Mouse (Mus musculus): ENCODE data around the gene Bsnd. TPM values are rescaled to one million over a fixed set of nuclear protein-coding genes. Genes with fewer than 3 reads are reported as not detected.

The Bsnd gene
- total RNA-seq, 2 experiments from 2014 or later, result not detected

- DNase-seq (ENCODE audit: low spot score in 2 of 2), result peak in 1 of 2 experiments; percentile 6
These were observed 8.3 kb downstream of the Bsnd start for GRCm38 (mm10) chr4:106483831-106484230.

GRCm38 (mm10) chr4:106483215-106483727 is 8.8 kb downstream of the Bsnd start:
- no peak for DNase-seq (ENCODE audit: low spot score in 2 of 2)

- DNase-seq (ENCODE audit: low spot score in 2 of 2), result no peak
These were observed 11.5 kb downstream of the Bsnd start for GRCm38 (mm10) chr4:106480545-106480944.

GRCm38 (mm10) chr4:106474241-106474640 is 17.8 kb downstream of the Bsnd start:
- DNase-seq (ENCODE audit: low spot score in 2 of 2), result peak in 1 of 2 experiments; percentile 21

- peak in 1 of 2 experiments; percentile 47 for DNase-seq (ENCODE audit: low spot score in 2 of 2)
These were observed 19.7 kb downstream of the Bsnd start for GRCm38 (mm10) chr4:106472335-106472734.

- DNase-seq (ENCODE audit: low spot score in 2 of 2), result no peak
These were observed 21.2 kb downstream of the Bsnd start for GRCm38 (mm10) chr4:106470921-106471320.

- no peak for DNase-seq (ENCODE audit: low spot score in 2 of 2)
These were observed 24.5 kb downstream of the Bsnd start for GRCm38 (mm10) chr4:106467420-106468110.

- no peak for DNase-seq (ENCODE audit: low spot score in 2 of 2)
These were observed 28.8 kb downstream of the Bsnd start for GRCm38 (mm10) chr4:106463174-106463801.

GRCm38 (mm10) chr4:106462524-106462923 is 29.6 kb downstream of the Bsnd start:
- no peak for DNase-seq (ENCODE audit: low spot score in 2 of 2)

- DNase-seq (ENCODE audit: low spot score in 2 of 2), result no peak
These were observed 30.1 kb downstream of the Bsnd start for GRCm38 (mm10) chr4:106462016-106462415.

GRCm38 (mm10) chr4:106454541-106454940 is 37.5 kb downstream of the Bsnd start:
- no peak for DNase-seq (ENCODE audit: low spot score in 2 of 2)

GRCm38 (mm10) chr4:106453516-106453915 is 38.6 kb downstream of the Bsnd start:
- DNase-seq (ENCODE audit: low spot score in 2 of 2), result no peak

GRCm38 (mm10) chr4:106453108-106453507 is 39.0 kb downstream of the Bsnd start:
- no peak for DNase-seq (ENCODE audit: low spot score in 2 of 2)

- DNase-seq (ENCODE audit: low spot score in 2 of 2), result no peak
These were observed 39.7 kb downstream of the Bsnd start for GRCm38 (mm10) chr4:106452401-106452800.

- no peak for DNase-seq (ENCODE audit: low spot score in 2 of 2)
These were observed 42.8 kb downstream of the Bsnd start for GRCm38 (mm10) chr4:106449306-106449705.

GRCm38 (mm10) chr4:106443182-106443581 is 48.9 kb downstream of the Bsnd start:
- DNase-seq (ENCODE audit: low spot score in 2 of 2), result no peak

GRCm38 (mm10) chr4:106438763-106439162 is 53.3 kb downstream of the Bsnd start:
- DNase-seq (ENCODE audit: low spot score in 2 of 2), result no peak

- no peak for DNase-seq (ENCODE audit: low spot score in 2 of 2)
These were observed 54.9 kb downstream of the Bsnd start for GRCm38 (mm10) chr4:106437207-106437606.

- DNase-seq (ENCODE audit: low spot score in 2 of 2), result peak in 1 of 2 experiments; percentile 12
These were observed 55.6 kb downstream of the Bsnd start for GRCm38 (mm10) chr4:106436475-106436874.

- no peak for DNase-seq (ENCODE audit: low spot score in 2 of 2)
These were observed 56.7 kb downstream of the Bsnd start for GRCm38 (mm10) chr4:106435426-106435825.
